Mouse (Mus musculus) skeletal muscle tissue, adult 2 months (tissue): ENCODE data around the gene Lamb2.
A peak's percentile ranks its signal among the peaks of the same experiment; 100 is the strongest.

Experiments
- DNase-seq: peaks from one replicate; pipeline ENCODE4 v3.0.0-alpha.2; 2012; ENCODE audit warnings: low read depth, low spot score

Gene Lamb2

DNA sequence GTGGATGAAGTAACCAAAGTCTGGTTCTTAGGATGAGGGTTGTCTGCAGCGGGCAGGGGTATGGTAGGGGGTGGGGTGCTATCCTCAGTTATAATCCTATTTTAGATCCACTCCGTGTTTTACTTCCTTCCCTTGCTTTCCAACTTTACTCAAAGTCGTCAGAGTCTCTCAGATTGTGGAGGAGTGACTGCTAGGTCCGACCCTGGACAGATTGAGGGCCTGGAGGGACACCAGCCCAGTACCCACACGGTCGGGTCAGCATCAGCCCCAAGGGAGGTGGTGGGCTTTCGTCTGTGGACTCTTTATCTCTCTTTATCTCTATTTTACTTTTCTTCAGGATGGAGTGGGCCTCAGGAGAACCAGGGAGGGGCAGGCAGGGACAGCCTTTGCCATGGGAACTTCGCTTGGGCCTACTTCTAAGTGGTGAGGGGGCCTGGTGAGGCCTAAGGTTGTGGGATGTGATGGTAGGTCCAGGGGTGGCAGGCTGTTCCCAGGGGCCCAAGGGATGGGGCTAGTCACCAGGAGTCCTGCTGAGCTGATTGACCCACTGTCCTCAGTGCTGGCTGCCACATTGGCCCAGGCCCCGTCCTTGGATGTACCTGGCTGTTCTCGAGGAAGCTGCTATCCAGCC is at the start of gene Lamb2:
Lamb2 (plus strand) TSS at position 16 of the 631 bp plus-strand sequence.
- DNase-seq: peak; percentile 72

DNA sequence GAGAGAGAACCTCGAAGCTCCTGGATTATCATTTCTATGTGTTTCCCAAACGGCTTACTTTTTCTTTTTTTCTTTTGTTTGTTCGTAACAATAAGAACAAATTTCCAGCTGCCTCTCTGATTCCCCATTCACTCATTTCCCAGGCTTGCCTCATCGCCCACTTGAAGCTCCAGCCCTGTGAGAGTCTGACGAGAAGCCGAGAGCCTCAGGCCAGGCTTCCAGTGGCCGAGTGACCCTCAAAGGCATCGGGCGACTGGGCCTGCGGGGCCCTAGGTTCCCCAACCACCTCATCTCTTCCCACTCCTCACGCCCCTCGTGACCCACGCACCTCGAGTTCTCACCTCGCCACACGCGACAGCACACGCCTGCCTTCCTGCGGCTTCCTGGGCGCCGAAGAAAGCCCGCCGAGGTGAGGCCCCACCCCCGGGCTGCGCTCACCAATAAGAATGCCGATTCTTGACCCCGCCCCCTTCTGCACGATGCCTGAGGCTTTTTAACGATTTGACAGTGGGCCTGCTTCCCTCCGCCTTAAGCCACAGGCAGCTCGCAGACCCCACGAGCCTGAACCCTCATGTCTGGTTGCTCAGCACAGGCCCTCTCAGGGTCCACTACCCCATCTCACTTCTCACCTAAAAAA is 48.0 kb upstream of the Lamb2 start:
- no peak for DNase-seq

DNA sequence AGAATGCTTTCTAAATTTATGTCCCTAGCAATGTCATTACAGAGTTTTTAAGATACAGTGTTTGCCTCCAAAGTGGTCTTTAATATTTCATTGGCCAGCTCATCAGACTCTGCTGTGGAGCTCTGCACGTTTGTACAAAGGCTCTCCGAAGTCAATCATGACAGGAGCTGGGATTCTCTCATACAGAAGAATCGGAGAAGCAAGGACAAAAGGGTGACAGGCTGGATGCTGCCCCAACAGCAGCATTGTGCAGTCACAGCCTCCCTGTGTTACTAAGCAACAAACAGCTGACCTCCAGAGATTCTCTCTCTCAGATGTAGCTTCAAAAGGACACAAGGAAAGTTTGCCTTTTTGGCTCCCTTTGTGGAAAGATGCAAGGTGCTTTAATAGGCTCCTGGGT is 43.4 kb upstream of the Lamb2 start, which contains the start of gene BC048562:
BC048562 (plus strand) TSS at position 301 of the 400 bp plus-strand sequence.
- DNase-seq: no peak

DNA sequence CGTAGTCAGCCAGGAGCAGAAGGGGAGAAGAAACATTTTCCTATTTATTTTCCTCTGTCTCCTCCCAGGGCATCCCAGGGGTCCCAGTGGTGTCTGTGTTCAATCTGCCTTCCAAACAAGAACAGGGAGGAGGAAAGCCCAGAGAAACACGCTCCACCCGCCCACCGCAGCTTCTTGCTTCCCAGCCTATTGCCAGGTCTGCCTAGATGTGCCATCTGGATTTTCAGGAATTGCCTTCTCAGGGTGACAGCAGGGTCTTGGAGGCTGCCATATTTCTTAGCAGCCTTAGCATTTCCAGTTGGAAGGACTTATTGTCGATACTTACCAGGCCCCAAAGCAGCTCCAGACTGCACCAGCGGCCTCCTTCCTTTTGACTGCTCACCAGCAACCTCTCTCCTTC is 40.4 kb upstream of the Lamb2 start:
- no peak for DNase-seq

DNA sequence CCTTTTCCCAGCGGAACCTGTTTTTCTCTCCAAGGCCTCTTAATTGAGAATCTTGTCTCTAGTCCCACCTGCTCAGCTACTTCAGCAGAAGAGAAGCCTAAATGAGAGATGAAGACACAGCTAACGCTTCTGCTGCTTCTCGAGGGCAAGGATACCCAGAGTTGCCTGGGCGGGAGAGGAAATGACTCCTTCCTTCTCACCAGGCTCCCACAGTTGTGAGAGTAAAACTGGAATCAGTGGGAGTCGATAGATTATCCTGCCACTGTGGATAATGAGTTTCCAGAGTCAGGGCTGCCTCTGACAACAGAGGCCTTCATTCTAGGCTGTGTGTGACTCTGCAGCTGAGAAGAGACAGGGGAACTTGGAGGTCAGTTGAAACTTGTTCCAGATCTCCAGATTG is 39.1 kb upstream of the Lamb2 start:
- no peak for DNase-seq

DNA sequence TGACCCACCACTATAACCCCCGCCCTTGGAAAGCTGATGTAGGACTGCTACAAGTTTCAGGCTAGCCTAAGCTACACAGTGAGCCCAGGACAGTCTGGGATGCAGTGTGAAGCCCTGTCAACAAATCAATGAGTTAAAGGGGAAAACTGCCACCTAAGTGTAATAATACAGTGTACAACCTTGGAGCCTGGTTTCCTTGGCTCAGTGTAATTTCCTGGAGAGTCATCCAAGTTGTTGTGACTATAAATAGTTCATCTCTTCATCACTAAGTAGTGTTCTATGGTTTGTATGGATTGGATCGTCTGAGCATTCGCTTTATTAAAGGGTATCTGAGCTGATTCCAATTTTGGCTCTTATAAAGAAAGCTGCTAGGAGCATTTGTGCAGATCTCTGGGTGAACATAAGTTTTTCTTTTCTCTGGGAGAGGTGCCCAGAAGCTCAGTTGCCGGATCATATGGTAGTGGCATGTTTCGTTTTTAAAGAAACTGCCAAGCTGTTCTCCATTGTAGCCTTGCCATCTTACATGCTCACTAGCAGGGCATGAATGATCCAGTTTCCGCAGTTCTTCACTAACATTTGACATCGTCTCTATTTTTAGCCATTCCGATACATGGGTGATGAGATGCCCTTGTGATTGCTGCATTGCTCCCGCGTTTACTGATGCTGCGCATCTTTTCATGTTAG is 38.2 kb upstream of the Lamb2 start:
- DNase-seq: no peak

DNA sequence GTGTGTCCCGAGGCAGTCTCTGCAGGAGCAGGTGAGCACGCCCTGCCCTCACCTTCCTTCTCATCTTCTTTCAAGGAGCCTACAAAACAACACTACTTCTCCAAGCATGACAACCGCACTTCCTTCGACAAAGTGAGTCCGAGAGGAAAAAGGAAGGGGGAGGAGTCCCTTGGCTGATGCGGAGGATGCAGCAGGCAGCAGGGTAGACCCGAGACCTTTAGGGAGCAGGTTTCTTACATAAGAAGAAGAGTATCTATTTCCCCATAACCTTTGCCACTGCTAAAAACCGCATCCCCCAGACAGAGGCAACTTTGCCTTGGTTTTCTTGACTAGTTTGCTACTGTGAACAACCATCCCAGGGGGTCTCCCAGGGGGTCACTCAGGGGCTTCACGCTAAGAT is 34.4 kb upstream of the Lamb2 start:
- DNase-seq: no peak

DNA sequence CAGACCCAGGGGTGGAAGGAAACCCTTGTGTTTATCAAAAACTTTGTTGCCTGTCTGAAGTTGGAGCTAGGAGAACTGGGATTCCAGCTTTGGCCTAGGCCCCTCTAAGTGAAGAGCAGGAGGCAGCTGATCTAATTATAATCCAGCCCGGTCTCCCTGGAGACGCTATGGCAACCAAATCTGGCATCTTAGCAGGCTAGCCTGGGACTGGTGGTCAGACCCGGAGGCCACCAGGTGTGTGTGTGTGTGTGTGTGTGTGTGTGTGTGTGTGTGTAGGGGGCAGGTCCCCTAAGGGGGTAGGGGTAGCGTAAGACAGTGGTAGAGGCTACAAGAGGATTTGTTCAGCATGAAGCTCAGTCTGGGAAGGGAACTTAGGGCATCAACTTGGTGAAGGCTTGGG is 29.7 kb upstream of the Lamb2 start:
- no peak for DNase-seq

DNA sequence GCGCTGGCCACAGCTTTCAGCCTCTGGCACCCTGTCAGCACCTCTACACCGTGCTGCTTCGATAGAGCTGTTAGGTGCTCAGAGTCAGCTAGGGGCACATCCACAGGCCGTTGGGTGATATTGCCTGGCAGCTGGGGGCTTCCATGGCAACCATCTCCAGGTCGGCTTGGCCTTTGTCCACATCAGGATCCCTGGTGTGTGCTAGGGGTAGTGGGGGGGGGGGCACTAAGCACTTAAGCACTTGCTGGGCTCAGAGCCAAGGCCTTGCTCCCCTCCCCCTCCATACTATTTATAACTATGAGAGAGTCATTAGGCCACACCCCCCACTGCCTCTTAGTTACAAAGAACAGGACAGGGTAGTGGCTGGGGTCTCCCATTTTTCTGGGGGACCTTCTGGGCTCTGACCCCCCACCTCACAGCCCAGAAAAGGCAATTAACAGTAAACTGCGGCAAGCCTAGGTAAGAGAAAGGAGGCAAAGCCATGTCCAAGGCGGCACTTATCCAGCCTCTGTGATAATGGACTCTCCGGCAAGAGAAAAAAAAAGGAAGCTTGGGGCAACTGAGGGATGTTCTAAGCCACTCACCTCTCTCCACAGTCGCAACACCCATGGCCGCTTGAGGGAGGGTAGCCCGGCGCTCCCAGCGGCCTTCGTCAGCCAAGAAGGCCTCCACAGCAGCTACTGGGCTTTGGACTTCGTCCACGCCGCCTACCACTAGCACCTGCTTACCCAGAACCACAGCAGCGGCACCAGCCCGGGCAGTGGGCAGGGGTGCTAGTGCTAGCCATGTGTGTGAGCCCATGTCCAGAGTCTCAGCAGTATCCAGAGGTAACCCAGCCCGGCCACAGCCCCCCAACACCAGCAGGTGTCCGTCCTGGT is 29.0 kb upstream of the Lamb2 start:
- DNase-seq: no peak

DNA sequence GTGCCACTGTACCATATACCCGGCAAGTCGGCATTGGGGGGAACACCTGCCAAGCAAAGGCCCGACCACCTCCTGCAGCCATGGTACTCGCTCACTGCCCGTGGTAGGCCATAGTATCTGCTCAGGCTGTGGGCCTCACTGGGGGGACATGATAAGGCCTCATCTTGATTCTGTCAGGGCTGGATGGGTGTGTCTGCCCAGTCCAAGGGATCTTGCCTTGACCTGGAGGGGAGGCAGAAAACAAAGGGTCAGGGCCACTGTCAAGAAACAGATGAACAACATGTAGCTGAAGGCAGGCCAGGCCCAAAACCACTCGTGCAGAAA is 28.4 kb upstream of the Lamb2 start:
- DNase-seq: no peak

DNA sequence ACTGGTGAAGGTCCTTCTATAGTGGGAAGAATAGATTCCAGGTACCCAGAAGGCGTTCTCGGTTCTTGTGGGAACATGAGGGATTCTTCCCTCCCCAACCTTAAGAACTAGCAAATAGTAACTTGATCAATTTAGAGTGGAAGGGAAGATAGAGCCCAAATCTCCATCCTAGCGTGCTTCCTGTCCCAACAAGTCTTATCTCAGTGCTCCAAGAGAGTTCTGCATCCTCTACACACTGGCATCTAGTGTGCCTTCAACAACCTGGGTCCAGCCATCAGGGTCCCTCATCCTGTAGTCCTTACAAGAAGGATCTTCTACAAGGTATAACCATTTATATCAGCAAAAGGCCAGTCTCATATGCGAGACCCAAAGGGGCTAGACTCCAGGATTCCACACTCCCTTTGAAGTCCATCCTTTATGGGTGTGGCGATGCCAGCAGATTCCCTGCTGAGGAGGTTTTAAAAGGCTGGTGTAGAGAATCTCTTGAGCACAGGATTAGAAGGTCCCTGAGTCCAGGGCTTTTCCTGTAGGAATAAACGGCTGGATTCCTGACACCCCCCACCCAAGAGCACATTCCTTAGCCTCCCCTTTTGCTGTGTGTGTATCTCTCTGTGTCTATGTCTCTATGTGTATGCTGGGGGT is 27.9 kb upstream of the Lamb2 start:
- no peak for DNase-seq

DNA sequence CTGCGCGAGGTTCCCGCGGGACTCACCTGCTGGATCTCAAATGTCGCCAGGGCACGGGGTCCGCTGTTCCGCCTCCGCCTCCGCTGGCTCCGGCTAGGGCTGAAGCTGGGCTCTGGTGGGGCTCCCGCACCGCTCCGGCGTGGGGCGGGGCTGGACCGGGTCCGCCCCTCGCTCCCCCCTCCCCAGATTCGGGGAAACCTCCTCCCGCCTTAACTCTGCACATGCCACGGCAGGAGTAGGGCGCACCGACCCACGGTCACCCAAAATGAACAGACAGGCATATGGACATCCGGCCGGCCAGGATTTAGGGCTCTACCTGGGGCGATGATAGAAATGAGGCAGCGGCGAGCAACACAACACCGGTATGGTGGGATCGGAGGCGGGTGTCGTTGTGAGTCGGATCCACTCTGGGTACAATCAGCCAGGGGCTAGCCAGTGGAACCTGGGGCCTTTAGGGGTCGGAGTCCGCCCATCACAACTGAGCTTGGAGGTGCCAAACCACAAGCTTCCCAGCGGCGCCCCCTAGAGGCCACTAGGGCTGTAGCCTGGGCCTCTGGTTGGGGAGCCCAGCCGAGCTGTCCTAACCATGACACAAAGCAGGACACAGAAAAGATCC is 27.1 kb upstream of the Lamb2 start:
- peak; percentile 71 for DNase-seq

DNA sequence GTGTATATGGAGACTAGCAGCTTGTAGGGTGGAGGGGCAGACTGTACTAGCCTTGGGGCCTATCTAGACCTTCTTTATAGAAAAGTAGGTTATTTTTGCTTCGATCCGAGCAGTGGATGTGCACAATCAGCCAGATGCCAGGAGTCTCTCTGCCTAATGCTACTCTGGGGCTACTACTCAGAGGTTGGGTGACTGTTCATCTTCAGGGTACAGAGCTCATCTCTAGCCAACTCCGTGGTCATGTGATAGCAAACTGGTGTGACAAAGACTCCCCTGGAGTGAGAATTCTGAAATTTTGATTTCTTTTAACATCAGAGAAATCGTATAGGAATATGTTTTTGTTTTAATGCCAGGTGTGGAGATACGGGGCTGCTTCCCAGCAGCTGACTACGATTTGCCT is 26.6 kb upstream of the Lamb2 start:
- no peak for DNase-seq

DNA sequence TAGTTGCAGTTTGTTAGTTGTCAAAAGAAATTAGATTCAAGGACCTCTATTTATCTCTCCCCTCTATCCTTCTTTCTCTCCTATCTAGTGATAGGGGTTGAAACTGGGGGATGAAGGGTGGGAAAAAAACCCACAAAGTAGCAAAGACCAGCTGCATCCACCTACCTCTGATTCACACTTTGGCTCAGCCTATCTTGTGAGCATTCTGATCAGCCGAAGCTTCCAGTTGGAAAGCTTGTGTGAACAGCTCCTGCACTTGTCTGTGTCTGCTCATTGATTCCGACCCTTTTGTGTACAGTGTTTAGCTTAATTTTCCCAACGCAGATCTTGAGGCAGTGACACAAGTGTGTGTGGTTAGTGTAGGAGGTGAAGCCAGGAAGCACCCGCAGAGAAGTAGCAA is 26.1 kb upstream of the Lamb2 start:
- DNase-seq: no peak

DNA sequence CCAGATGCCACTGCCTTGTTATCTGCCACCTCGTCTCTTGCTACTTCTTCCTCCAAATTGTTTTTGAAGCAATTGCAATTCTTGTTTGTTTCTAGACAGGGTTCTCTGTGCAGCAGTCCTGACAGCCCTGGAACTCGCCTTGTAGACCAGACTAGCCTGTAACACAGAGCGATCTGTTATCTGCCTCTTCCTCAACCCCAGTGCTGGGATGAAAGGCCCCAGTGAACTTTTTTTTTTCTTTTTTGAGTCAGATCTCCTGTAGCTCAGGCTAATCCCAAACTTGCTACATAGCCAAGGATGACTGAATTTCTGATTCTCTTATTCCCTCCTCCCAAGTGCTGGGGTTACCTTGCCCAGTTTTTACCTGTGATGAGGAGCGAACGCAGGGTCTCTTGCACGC is 25.1 kb upstream of the Lamb2 start:
- DNase-seq: no peak

DNA sequence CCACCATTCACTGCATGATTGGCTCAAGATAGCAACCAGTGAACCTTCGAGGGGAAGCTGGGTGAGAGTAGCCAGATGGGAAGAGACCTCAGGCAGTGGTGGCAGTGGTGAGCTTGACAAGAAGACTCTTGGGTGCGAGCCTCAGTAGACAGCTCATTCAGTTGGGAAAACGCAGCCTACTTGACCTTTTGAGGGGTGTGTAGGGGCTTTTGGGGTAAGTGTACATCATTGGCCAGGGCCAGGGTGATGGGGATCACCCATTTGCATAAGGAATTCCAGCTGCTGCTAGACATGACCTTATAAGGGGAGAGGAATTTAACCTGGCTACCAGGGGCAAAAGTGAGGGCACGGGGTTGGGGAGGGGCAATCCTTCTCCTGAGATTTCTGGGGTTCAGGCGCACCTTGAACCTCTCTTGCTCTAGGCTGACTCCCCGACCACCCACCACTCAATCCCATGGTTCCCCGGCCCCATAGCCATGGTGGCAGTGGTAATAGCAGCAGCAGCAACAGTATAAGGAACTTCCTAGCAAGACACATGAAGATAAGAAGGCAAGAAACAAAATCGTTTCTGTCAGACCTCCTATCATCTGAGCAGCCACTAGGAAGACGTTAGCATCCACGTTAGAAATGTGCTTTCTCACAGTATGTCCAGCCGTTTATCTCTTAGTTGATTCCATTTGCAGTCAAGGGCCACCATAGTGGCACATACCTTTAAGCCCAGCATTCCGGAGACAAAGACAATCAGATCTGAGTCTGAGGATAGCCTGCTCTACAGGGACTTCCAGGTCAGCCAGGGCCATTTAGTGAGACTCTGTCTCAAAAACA is 23.6 kb upstream of the Lamb2 start:
- DNase-seq: no peak

DNA sequence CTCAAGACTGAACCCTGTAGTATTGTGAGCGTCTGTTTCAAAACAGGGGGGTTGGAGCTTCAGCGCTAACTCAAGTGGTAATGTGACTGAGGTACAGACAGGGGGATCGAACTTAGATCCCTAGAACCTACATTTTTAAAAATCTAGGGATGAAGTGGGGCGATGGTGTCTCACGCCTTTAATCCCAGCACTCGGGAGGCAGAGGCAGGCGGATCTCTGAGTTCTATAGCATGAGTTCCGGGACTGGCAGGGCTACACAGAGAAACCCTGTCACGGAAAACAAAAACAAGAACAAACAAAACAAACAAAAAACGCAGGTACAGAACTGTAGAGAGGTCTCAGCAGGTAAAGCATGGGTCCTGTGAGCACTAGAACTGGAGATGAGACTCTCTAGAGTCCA is 22.6 kb upstream of the Lamb2 start:
- no peak for DNase-seq

DNA sequence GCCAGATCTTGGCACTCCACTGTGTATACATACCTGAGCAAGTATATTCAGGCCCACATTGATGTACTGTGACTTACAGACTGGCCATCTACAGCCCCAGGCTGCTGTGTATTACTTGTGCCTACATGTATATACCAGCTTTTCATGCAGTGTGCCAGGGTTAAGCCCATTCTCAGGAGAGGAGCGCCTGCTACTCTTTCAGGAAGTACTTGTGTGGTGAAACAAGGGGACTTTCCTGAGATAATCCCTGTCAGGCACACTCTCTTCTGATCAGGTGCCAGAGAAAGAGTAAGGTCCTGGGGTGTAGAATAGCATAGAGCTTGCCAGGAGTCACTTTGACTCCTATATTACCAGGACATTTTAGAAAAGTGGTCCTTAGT is 19.6 kb upstream of the Lamb2 start:
- DNase-seq: no peak

DNA sequence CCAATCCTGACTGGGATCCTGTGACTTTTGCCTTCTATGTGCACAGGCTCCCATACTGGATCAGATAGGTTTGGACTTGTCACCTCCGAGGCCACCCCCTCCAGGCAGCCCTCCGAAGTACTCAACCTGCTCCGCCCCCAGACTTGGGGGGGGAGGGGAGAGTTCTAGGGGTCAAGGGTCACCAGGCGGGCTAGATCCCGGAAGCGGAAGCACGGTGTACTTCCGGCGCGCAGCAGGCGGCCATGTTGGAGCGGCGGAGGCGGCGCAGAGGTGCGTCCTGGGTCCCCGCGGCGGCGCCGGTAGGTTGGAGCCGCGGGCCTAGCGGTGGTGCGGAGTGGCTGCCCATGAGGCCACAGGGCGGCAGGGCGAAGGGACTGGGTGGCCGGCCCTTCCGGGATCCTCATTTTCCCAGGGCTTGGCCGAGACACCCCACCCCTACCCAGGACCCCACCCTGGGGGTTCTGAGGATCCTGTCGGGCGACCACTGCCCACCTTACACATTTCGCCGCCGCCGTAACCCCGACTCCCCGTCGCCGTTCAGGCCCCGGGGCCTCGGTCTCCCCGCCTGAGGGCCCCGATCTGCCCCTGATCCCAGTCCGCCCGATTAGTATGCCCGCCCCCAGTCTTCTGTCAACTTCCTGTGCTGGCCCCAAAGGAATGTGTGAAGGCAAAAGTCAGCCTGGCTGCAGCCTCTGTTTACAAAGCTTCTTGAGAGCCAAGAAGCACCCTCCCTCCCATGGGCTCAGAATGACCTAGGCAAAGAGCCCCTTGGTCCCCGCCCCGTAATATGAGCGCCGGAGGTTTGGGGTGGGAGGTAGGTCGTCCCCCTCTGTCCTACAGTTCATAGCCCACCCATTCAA is 19.0 kb upstream of the Lamb2 start, which contains the start of gene Ccdc71:
Ccdc71 (plus strand) TSS at position 209 of the 860 bp plus-strand sequence.
- DNase-seq: peak; percentile 81
